Mouse (Mus musculus): Measurements from ENCODE around the gene Hsd17b12. TPM values are rescaled to one million over a fixed set of nuclear protein-coding genes. Genes with fewer than 3 reads are reported as not detected.

Gene Hsd17b12
- total and polyA plus RNA-seq, 2 experiments from 2014 or later, result 24.1 to 37.7 TPM

DNA sequence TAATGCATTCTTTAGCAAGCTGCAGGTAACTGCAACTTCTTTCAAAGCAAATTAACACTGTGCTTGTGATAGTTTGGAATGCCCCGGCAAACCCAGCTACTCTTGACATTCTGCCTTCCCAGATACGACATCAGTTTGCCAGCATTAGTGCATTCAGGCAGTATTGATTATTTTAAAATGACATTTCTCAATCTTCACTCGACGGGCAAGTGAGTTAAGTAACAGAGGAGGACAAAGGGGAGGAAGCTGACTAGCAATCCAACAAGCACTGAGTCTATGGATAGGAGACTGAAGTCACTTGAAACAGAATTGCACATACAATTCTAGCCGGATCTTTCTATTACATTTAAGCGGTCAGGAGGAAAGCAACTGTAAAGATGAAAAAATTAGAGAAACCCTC lies 19.5 kb upstream of the Hsd17b12 start:
- peaks cover 5% of the 10 kb centered on the region; the same call in 1 of the 2 replicates for H3K27me3 ChIP-seq (ENCODE audit: control insufficient read depth, insufficient read depth, low read length)
- peaks cover 10% of the 10 kb centered on the region for H3K4me1 ChIP-seq (ENCODE audit: control insufficient read depth, insufficient read depth)
- no peak overlapping the region for H3K27ac ChIP-seq (ENCODE audit: low read depth)
- H3K4me2 ChIP-seq (ENCODE audit: low read depth, low read length), result peak overlapping the region; percentile 83; the same call in 1 of the 2 replicates
- no peaks in the 10 kb centered on the region for H3K9me3 ChIP-seq (replicated peaks; ENCODE audit: control insufficient read depth, low read length)
- H3K4me3 ChIP-seq (ENCODE audit: low read depth, low read length), result no peak overlapping the region; the same call in 1 of the 2 replicates
- DNase-seq (ENCODE audit: low spot score), result no peak
- no peak for ATAC-seq (ENCODE audit: insufficient read depth, low read depth)
- WGBS, result 79% methylated on average over 6 of the region's 6 CpGs
- no peaks in the 10 kb centered on the region for H3K36me3 ChIP-seq (replicated peaks; ENCODE audit: control insufficient read depth, insufficient read depth, low read length)
- no peak for TF ChIP-seq CTCF (IDR thresholded peaks at IDR 0.05; ENCODE audit: low read depth)
- TF ChIP-seq EP300 (IDR thresholded peaks at IDR 0.05; ENCODE audit: low read depth), result no peak
- H3K9ac ChIP-seq (replicated peaks; ENCODE audit: low read depth, low read length), result no peak overlapping the region

DNA sequence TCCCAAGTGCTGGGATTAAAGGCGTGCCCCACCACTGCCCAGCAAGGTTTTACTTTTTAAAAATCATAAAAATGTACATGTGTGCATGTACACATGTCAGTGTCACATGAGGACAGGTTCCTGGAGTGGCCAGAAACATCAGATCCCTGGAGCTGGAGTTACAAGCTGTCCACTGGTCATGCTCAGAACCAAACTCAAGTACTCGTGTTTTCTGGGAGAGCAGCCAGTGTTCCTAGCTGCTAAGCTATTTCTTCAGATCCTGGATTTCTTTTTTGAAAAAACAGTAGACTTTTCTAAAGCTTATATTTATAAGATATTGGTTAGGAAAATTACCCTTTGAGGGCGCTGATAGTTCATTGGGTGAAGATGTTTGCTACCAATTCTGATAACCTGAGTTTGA lies 18.6 kb upstream of the Hsd17b12 start:
- peaks cover 5% of the 10 kb centered on the region; the same call in 1 of the 2 replicates for H3K27me3 ChIP-seq (ENCODE audit: control insufficient read depth, insufficient read depth, low read length)
- no peak overlapping the region for H3K4me3 ChIP-seq (ENCODE audit: low read depth, low read length)
- H3K4me2 ChIP-seq (ENCODE audit: low read depth, low read length), result no peak overlapping the region
- H3K9ac ChIP-seq (replicated peaks; ENCODE audit: low read depth, low read length), result no peak overlapping the region
- ATAC-seq (ENCODE audit: insufficient read depth, low read depth) (no peak), DNase-seq (ENCODE audit: low spot score) (no peak)
- WGBS, result 80% methylated on average over 3 of the region's 3 CpGs
- peaks cover 10% of the 10 kb centered on the region for H3K4me1 ChIP-seq (ENCODE audit: control insufficient read depth, insufficient read depth)
- H3K36me3 ChIP-seq (replicated peaks; ENCODE audit: control insufficient read depth, insufficient read depth, low read length), result no peaks in the 10 kb centered on the region
- H3K27ac ChIP-seq (ENCODE audit: low read depth), result no peak overlapping the region
- H3K9me3 ChIP-seq (replicated peaks; ENCODE audit: control insufficient read depth, low read length), result no peaks in the 10 kb centered on the region
- no peak for TF ChIP-seq EP300 (IDR thresholded peaks at IDR 0.05; ENCODE audit: low read depth)
- no peak for TF ChIP-seq CTCF (IDR thresholded peaks at IDR 0.05; ENCODE audit: low read depth)

DNA sequence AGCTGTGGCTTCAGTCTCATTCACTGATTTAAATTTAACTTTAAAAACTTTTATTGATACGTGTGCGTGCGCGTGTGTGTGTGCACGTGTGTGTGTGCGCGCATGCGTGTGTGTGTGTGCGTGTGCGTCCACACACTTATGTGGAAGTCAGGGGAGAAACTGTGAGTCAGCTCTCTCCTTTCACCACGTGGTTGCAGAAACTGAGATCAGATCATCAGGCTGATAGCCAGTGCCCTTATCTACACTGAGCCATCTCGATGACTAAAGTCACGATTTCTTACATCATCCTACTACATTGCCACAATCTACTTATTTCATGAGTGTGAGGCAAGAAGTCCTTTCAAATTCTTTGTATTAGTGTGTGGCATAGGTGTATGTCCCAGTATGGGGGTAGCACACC lies 15.8 kb upstream of the Hsd17b12 start:
- Histone ChIP-seq H3K27ac (ENCODE audit: low read depth) (no peak overlapping the region), H3K27me3 (ENCODE audit: control insufficient read depth, insufficient read depth, low read length) (no peaks in the 10 kb centered on the region), H3K4me3 (ENCODE audit: low read depth, low read length) (no peak overlapping the region), H3K36me3 (replicated peaks; ENCODE audit: control insufficient read depth, insufficient read depth, low read length) (no peaks in the 10 kb centered on the region), H3K9ac (replicated peaks; ENCODE audit: low read depth, low read length) (no peak overlapping the region), H3K9me3 (replicated peaks; ENCODE audit: control insufficient read depth, low read length) (no peaks in the 10 kb centered on the region), H3K4me2 (ENCODE audit: low read depth, low read length) (no peak overlapping the region), H3K4me1 (ENCODE audit: control insufficient read depth, insufficient read depth) (peaks cover 10% of the 10 kb centered on the region)
- ATAC-seq (ENCODE audit: insufficient read depth, low read depth) (no peak), DNase-seq (ENCODE audit: low spot score) (no peak)
- no peak for TF ChIP-seq EP300 (IDR thresholded peaks at IDR 0.05; ENCODE audit: low read depth)
- WGBS, result 90% methylated on average over 13 of the region's 13 CpGs

DNA sequence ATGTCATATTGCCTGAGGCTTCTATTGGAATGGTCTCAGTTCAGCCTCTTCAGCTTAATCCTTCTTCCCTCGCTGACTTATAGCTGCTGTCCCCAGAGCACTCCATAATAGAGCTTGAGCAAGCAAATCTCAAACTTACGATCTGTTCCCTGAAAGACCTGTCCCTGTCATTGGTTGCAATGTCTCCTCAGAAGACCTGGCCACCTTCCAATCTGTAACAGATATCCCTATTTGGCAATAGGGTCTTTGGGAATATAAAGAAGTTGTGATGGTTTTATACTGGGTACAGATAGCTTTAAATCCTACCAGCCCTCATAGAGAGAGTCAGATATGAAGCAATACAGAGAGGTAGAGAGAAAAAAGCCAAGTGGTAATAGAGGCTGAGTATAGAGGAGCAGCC lies 5.4 kb upstream of the Hsd17b12 start:
- 59% methylated on average over 2 of the region's 2 CpGs for whole genome bisulfite sequencing
- H3K27ac ChIP-seq (ENCODE audit: low read depth), result no peak overlapping the region
- H3K4me1 ChIP-seq (ENCODE audit: control insufficient read depth, insufficient read depth), result peaks cover 4% of the 10 kb centered on the region; the same call in 1 of the 2 replicates
- no peaks in the 10 kb centered on the region for H3K27me3 ChIP-seq (ENCODE audit: control insufficient read depth, insufficient read depth, low read length)
- no peaks in the 10 kb centered on the region for H3K9me3 ChIP-seq (replicated peaks; ENCODE audit: control insufficient read depth, low read length)
- no peak overlapping the region for H3K9ac ChIP-seq (replicated peaks; ENCODE audit: low read depth, low read length)
- DNase-seq (ENCODE audit: low spot score) (no peak), ATAC-seq (ENCODE audit: insufficient read depth, low read depth) (no peak)
- H3K4me2 ChIP-seq (ENCODE audit: low read depth, low read length), result no peak overlapping the region
- TF ChIP-seq CTCF (IDR thresholded peaks at IDR 0.05; ENCODE audit: low read depth) (no peak), EP300 (IDR thresholded peaks at IDR 0.05; ENCODE audit: low read depth) (no peak)
- H3K36me3 ChIP-seq (replicated peaks; ENCODE audit: control insufficient read depth, insufficient read depth, low read length), result no peaks in the 10 kb centered on the region
- H3K4me3 ChIP-seq (ENCODE audit: low read depth, low read length), result no peak overlapping the region

DNA sequence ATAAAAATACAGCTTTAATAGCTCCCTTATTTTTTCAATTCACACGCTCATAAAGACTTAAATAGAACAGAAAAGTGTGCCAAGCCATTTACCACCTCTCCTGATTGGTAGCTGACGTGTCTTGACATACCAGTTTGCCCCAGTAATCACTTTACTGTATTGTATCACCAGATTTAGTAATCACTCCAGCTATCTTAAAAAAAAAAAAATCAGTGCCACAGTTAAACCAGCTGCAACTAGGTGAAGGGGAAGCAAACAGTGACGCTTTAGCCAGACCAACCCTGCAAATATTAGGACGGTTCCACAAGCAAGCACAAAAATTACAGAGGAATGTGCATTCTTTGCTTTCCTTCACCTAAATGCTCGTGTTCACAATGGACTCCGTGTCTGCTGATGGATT lies 4.4 kb upstream of the Hsd17b12 start:
- 57% methylated on average over 6 of the region's 6 CpGs for WGBS
- no peaks in the 10 kb centered on the region for H3K27me3 ChIP-seq (ENCODE audit: control insufficient read depth, insufficient read depth, low read length)
- peaks cover 4% of the 10 kb centered on the region; the same call in 1 of the 2 replicates for H3K4me1 ChIP-seq (ENCODE audit: control insufficient read depth, insufficient read depth)
- ATAC-seq (ENCODE audit: insufficient read depth, low read depth), result no peak
- no peak overlapping the region for H3K4me3 ChIP-seq (ENCODE audit: low read depth, low read length)
- TF ChIP-seq CTCF (IDR thresholded peaks at IDR 0.05; ENCODE audit: low read depth) (no peak), EP300 (IDR thresholded peaks at IDR 0.05; ENCODE audit: low read depth) (no peak)
- DNase-seq (ENCODE audit: low spot score), result no peak
- no peaks in the 10 kb centered on the region for H3K9me3 ChIP-seq (replicated peaks; ENCODE audit: control insufficient read depth, low read length)
- H3K36me3 ChIP-seq (replicated peaks; ENCODE audit: control insufficient read depth, insufficient read depth, low read length), result no peaks in the 10 kb centered on the region
- no peak overlapping the region for H3K9ac ChIP-seq (replicated peaks; ENCODE audit: low read depth, low read length)
- no peak overlapping the region for H3K4me2 ChIP-seq (ENCODE audit: low read depth, low read length)
- no peak overlapping the region for H3K27ac ChIP-seq (ENCODE audit: low read depth)

DNA sequence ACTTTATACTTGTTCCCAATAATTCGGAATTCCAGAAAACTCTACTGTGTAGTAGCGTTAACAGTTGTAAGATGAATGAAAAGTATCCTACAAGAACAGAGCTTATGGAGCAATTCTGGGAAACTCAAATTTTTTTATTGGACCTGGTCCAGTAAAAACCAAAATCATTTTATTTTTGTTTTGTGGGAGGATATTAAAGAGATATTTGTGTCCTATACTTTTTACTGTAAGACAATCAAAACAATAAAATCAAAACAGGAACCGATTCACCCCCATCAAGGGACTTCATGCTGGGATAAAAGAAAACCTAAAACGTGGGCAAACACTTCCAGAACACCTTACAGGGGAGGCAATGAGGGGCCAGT lies 738 bp upstream of the Hsd17b12 start:
- H3K27ac ChIP-seq (ENCODE audit: low read depth), result peak overlapping the region; percentile 75
- H3K27me3 ChIP-seq (ENCODE audit: control insufficient read depth, insufficient read depth, low read length), result no peaks in the 10 kb centered on the region
- H3K4me1 ChIP-seq (ENCODE audit: control insufficient read depth, insufficient read depth), result peaks cover 6% of the 10 kb centered on the region; the same call in 1 of the 2 replicates
- no peaks in the 10 kb centered on the region for H3K9me3 ChIP-seq (replicated peaks; ENCODE audit: control insufficient read depth, low read length)
- DNase-seq (ENCODE audit: low spot score) (no peak), ATAC-seq (ENCODE audit: insufficient read depth, low read depth) (no peak)
- H3K36me3 ChIP-seq (replicated peaks; ENCODE audit: control insufficient read depth, insufficient read depth, low read length), result no peaks in the 10 kb centered on the region
- peak overlapping the region; percentile 55 for H3K4me3 ChIP-seq (ENCODE audit: low read depth, low read length)
- WGBS, result 16% methylated on average over 4 of the region's 4 CpGs
- peak overlapping the region; percentile 70 for H3K9ac ChIP-seq (replicated peaks; ENCODE audit: low read depth, low read length)
- TF ChIP-seq CTCF (IDR thresholded peaks at IDR 0.05; ENCODE audit: low read depth) (no peak), EP300 (IDR thresholded peaks at IDR 0.05; ENCODE audit: low read depth) (no peak)
- peak overlapping the region; percentile 67 for H3K4me2 ChIP-seq (ENCODE audit: low read depth, low read length)

All from heart, postnatal 0 days (tissue).